Mouse (Mus musculus): ENCODE data around the gene Glce. TPM values are rescaled to one million over a fixed set of nuclear protein-coding genes. Genes with fewer than 3 reads are reported as not detected.

Gene Glce
- total RNA-seq, 2 experiments from 2014 or later: 7.6 to 8.4 TPM

DNA sequence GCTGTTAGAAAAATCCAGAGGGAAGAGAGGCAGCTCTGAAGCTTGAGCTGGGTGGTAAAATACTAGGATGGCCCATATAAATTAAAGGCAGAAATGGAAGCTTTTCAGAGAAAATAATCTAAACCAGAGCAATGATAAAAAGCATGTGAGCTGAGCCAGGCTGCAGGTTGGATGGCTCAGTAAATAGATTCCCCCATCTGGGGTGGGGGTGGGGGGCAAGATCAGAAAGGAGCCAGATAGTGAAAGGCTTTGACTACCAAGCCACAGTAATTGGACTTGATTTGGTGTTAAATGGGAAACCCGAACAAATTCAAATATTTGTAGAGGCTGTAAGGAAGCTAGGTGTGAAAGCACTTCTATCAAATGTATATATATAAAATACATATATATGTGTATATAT lies 1.8 kb upstream of the Glce start:
- no peak for ATAC-seq (ENCODE audit: poor library complexity, severe bottlenecking)

- ATAC-seq (ENCODE audit: poor library complexity, severe bottlenecking): no peak
Observed at GRCm38 (mm10) chr9:62123496-62123895, 1.0 kb upstream of the Glce start.

GRCm38 (mm10) chr9:62121551-62122447 lies 656 bp downstream of the Glce start:
- no peak for ATAC-seq (ENCODE audit: poor library complexity, severe bottlenecking)

DNA sequence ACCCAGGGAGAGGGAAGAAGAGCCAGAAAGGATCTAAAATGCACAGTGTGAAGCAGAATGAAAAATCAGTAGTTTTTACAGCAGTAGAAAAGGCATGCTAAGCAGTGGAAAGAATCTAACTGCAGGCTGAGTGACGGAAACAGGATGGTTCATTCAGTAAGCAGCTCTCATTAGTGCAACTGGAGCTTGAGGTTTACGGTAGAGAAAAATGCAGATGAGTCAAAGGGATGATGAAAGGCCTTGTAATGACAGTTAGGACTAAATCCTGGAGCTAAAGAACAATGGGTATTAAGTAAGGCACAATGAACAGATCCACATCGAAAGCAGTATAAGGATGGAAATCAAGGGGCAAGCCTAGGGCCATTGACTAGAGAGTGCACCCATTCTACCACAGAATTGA lies 3.7 kb downstream of the Glce start:
- ATAC-seq (ENCODE audit: poor library complexity, severe bottlenecking): no peak

GRCm38 (mm10) chr9:62115826-62116225 lies 6.6 kb downstream of the Glce start:
- ATAC-seq (ENCODE audit: poor library complexity, severe bottlenecking): no peak

GRCm38 (mm10) chr9:62096603-62097002 lies 25.9 kb downstream of the Glce start:
- ATAC-seq (ENCODE audit: poor library complexity, severe bottlenecking): no peak

DNA sequence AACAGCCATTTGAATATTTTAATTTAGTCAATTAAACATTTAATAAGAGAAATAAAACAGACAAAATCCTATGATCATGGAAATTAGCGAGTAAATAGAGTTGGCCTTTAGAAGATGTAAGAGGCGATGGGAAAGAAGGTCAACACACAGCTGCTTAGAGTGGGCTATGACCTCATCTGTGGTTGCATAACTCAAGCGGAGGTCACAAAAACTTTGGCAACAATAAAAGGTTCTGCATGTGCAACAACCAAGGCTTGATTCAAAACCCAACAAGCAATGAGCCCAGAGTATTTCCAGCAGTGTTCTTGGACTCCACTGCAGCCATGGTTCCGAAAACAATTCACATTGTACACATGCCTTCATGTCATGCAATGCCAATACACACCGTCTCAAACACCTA lies 30.9 kb downstream of the Glce start:
- ATAC-seq (ENCODE audit: poor library complexity, severe bottlenecking): no peak

GRCm38 (mm10) chr9:62085548-62085947 lies 36.9 kb downstream of the Glce start:
- ATAC-seq (ENCODE audit: poor library complexity, severe bottlenecking): no peak

DNA sequence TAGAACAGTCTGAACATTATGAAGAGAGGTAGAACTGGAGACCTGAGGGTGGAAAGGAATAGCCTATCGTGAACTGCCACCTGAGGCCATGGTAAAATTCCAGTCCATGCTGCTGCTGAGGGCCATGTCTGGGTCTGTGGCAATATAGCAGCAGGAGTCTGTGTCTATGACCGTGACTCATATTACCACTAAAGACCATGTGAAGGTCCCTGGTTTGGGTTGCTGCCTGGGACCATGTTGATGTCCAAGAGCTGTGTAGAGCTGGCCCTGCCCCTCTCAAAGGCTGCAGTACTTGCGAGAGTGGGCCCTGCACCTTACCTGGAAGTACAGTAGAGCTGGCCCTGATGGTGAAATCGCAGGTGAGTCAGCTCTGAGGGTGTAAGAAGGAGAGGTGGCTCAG lies 37.6 kb downstream of the Glce start:
- no peak for ATAC-seq (ENCODE audit: poor library complexity, severe bottlenecking)

- no peak for ATAC-seq (ENCODE audit: poor library complexity, severe bottlenecking)
Observed at GRCm38 (mm10) chr9:62082986-62083385, 39.5 kb downstream of the Glce start.

DNA sequence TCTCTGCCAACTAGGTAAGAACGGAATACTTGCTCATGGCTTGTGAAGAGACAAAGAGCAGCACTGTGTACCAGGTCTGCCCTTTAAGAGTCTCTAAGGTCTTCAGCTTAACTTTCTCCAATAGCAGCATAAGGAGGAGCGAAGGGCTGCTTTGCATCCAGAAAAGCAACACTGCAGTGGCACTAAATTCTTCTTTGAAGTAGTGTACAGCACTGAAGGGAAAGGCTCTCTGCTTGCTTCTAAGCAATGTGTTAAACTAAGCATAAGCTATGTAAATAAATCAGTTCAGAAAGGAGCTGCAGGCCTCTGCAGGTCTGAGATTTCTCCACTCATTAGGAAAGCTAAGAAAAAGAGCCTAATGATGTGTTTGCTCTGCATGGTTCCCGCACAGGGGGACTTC lies 40.9 kb downstream of the Glce start:
- ATAC-seq (ENCODE audit: poor library complexity, severe bottlenecking): no peak

DNA sequence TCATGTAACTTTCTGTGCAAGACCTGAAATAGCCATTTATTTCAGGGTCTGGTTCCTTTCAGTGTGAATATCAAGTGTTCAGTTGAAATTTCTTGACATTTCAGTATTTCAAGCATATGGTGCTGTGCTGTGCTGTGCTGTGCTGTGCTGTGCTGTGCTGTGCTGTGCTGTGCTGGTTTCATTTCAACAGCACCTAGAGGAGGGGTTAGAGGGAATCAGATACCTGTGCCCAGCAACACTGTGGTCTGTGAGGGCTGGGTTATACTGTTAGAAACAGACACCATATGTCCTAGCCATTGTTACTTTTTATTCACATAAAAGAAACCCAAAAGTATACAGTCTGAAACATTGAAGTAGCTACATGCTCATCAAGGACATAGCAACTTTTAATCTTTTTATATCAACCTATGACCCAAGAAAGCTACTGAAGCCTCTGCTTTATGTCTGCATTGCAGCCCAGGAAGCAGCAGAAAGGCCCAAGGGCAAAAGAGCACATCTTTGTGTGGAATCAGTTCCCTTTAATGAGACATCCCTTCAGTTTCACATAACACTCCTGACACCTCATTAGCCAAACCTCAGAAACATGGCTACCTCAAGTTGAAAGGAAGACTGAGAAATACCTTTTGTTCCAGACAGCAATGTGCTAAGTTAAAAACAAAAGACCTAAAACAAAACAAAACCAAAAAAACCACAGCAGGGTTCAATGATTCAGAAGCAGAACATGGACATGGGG lies 42.3 kb downstream of the Glce start:
- ATAC-seq (ENCODE audit: poor library complexity, severe bottlenecking): no peak

GRCm38 (mm10) chr9:62062234-62062633 lies 60.2 kb downstream of the Glce start:
- no peak for ATAC-seq (ENCODE audit: poor library complexity, severe bottlenecking)

DNA sequence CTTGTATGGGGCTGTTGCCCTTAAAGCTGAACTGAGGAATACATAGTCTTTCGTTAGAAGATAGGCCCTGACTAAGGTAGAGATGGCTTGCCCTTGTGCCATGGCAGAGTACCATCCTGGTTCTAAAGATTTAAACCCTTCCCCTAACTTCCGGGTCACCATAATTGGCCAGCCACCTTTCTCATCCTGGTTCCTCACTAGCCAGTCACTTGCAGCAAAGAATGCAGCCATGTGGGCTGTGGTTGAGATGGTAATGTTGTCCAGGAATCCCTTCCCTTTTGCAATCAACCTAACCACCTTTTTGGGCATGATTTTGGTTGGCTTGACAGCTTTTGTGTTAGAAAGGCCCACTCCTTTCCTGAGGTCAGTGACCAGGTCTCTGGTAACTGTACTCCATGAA lies 62.0 kb downstream of the Glce start:
- ATAC-seq (ENCODE audit: poor library complexity, severe bottlenecking): no peak

- no peak for ATAC-seq (ENCODE audit: poor library complexity, severe bottlenecking)
Observed at GRCm38 (mm10) chr9:62059941-62060340, 62.5 kb downstream of the Glce start.

GRCm38 (mm10) chr9:62057881-62058506 lies 64.5 kb downstream of the Glce start:
- ATAC-seq (ENCODE audit: poor library complexity, severe bottlenecking): peak; percentile 64

GRCm38 (mm10) chr9:62056206-62056605 lies 66.2 kb downstream of the Glce start:
- no peak for ATAC-seq (ENCODE audit: poor library complexity, severe bottlenecking)

- ATAC-seq (ENCODE audit: poor library complexity, severe bottlenecking): no peak
Observed at GRCm38 (mm10) chr9:62050801-62051200, 71.7 kb downstream of the Glce start.

- ATAC-seq (ENCODE audit: poor library complexity, severe bottlenecking): no peak
Observed at GRCm38 (mm10) chr9:62049166-62049565, 73.3 kb downstream of the Glce start.

DNA sequence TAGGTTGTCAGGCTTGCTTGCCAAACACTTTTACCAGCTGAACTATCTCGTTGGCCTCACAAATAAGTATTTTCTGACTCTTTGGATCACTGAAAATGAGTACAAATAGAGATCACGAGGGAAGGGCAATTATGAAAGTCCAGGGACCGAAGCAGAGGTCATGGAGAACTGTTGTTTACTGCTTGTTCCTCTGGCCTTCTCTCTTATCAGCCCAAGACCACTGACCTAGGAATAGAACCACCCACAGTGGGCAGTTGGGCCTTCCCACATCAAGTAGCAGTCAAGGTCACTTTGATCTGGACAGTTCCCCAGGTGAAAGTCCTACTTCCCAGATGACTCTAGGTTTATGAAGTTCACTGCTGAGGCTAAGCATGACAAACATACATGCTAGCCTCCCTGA lies 80.3 kb downstream of the Glce start:
- ATAC-seq (ENCODE audit: poor library complexity, severe bottlenecking): no peak

DNA sequence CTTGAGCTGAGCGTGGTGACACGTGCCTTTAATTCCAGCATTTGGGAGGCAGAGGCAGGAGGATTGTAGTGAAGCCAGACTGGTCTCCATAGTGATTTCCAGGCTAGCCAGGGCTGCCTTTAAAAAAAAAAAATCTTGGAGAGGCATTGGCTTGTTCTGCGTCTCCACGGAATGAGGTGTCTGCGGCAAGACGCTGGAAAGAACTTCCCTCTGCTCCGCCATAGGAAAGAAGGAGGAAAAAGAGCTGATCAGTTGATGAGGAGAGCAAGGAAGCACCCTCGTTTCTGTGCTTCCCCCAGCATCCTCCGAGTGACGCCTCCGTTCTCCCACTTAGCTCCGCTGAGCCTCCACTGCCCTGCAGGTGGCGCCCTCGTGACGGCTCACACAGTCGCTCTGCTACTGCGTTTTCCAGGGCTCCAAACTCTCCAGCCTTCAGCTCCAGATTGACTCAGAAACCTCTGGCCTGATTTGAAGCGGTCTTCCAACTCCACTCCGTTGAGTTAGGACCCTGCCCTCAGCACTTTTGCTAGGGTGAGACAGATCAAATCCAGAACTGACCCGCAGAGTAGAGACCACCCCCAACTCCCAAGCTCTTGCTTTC lies 82.3 kb downstream of the Glce start:
- ATAC-seq (ENCODE audit: poor library complexity, severe bottlenecking): peak; percentile 97

Measured in megakaryocyte, adult 5-6 weeks (primary cell).